Comparison of ENCODE assay signal across 24 mouse cellular contexts in the genomic region with DNA sequence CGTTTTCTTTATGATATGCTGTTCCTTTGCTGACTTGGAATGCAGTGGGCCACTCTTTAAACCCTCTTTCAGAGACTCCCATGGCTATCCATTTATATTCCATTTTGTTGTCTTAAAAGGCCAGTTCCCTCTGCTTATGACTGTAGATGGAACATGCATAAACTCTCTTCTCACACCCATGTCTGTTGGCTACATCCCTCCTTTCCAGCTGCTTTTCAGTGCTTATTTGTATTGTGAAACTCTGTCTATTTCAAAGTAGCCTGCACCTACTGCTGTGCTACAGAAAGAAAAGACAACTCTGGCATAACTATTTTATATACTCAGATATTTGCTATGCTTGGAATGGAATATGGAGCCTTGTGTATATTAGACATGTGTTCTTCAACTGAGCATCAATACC.
"Had no signal": no experiment of that assay in that cellular context is flagged by ENCODE, and none has a peak within 500 bp of the region (broad histone marks: within the 10 kb centered on the region; RNA-seq: fewer than 3 reads in every experiment).

No protein-coding gene starts in this region.

- DNase-seq: gastrocnemius, adult 2 months; gastrocnemius, postnatal 10 days; gastrocnemius, postnatal 25 days; heart, adult 18-20 months; heart, postnatal 10 days; heart, postnatal 4 days; kidney, adult 18-20 months; kidney, adult 8-10 months; kidney, postnatal 10 days; kidney, postnatal 25 days; kidney, postnatal 4 days had no signal

- ATAC-seq: hindbrain, embryonic 16.5 days; inflammation-experienced regulatory T-cells, adult 6 months; intestine, embryonic 15.5 days; intestine, postnatal 0 days had no signal

- H3K4me3 ChIP-seq: gastrocnemius, adult 2 months; heart, embryonic 10.5 days; heart, embryonic 12.5 days; hindbrain, embryonic 10.5 days; hindbrain, embryonic 12.5 days; intestine, embryonic 15.5 days; layer of hippocampus, adult 2 months; left cerebral cortex, adult 2 months; limb, embryonic 10.5 days; limb, embryonic 12.5 days had no signal

- H3K9ac ChIP-seq: heart, embryonic 12.5 days; hindbrain, embryonic 12.5 days; hindbrain, embryonic 14.5 days; intestine, embryonic 15.5 days; limb, embryonic 12.5 days had no signal

- H3K36me3 ChIP-seq: heart, embryonic 10.5 days; heart, embryonic 12.5 days; hindbrain, embryonic 10.5 days; hindbrain, embryonic 12.5 days; intestine, embryonic 15.5 days; limb, embryonic 10.5 days; limb, embryonic 12.5 days had no signal

- H3K27ac ChIP-seq: gastrocnemius, adult 2 months; heart, embryonic 10.5 days; hindbrain, embryonic 10.5 days; hindbrain, embryonic 12.5 days; hindbrain, embryonic 14.5 days; intestine, embryonic 15.5 days; layer of hippocampus, adult 2 months; left cerebral cortex, adult 2 months; limb, embryonic 10.5 days; limb, embryonic 12.5 days had no signal

- H3K4me1 ChIP-seq: heart, embryonic 10.5 days; heart, embryonic 12.5 days; hindbrain, embryonic 10.5 days; hindbrain, embryonic 12.5 days; intestine, embryonic 15.5 days; limb, embryonic 12.5 days had no signal

- H3K27me3 ChIP-seq: heart, embryonic 12.5 days; hindbrain, embryonic 12.5 days; intestine, embryonic 15.5 days; limb, embryonic 12.5 days had no signal

- H3K4me2 ChIP-seq: heart, embryonic 12.5 days; hindbrain, embryonic 12.5 days; hindbrain, embryonic 14.5 days; intestine, embryonic 15.5 days; limb, embryonic 12.5 days had no signal

- H3K9me3 ChIP-seq: heart, embryonic 10.5 days; hindbrain, embryonic 10.5 days; hindbrain, embryonic 12.5 days; intestine, embryonic 15.5 days; limb, embryonic 10.5 days; limb, embryonic 12.5 days had no signal
